Mouse (Mus musculus) megakaryocyte-erythroid progenitor cell, adult 5-6 weeks (primary cell): ENCODE data around the gene Dph7. TPM values are rescaled to one million over a fixed set of nuclear protein-coding genes. Genes with fewer than 3 reads are reported as not detected.

Source experiments
- ATAC-seq: replicated peaks from 2 replicates; pipeline ENCODE4 v1.8.0; 2016; ENCODE audit warnings: mild to moderate bottlenecking, inconsistent platforms; ENCODE audit not compliant: severe bottlenecking, poor library complexity, low FRiP score, low TSS enrichment
- total RNA-seq, 2 experiments: library from RNA; stranded (forward) in 1 of 2; stranded (reverse) in 1 of 2; fragments of 200-1000, 215-1000 nt in 1 of 2; fragments of >200 nt in 1 of 2; fragmentation: Nextera tagmentation in 1 of 2; gene quantifications; 2 replicates each; pipeline ENCODE4 v1.2.3; 2014 to 2017

The Dph7 gene
- total RNA-seq, 2 experiments from 2014 or later = 16.1 to 24.9 TPM

GRCm38 (mm10) chr2:24952537-24953055, 9.6 kb upstream of the Dph7 start:
- peak; percentile 64 for ATAC-seq

GRCm38 (mm10) chr2:24960910-24961309, 1.3 kb upstream of the Dph7 start:
- ATAC-seq = no peak

GRCm38 (mm10) chr2:24970386-24970785, 8.2 kb downstream of the Dph7 start:
- ATAC-seq = no peak

GRCm38 (mm10) chr2:24974452-24974851, 12.3 kb downstream of the Dph7 start:
- ATAC-seq = peak; percentile 29

- peak; percentile 89 for ATAC-seq
Observed at GRCm38 (mm10) chr2:24974906-24975703, 12.9 kb downstream of the Dph7 start, which contains the start of gene Mrpl41. TSS of gene Mrpl41 (minus strand) at chr2:24975098.

- ATAC-seq = peak; percentile 76
Observed at GRCm38 (mm10) chr2:24975704-24976297, 13.6 kb downstream of the Dph7 start, which contains the start of gene Pnpla7. TSS of gene Pnpla7 (plus strand) at chr2:24976033.

- peak; percentile 51 for ATAC-seq
Observed at GRCm38 (mm10) chr2:24976960-24977359, 14.8 kb downstream of the Dph7 start.

- no peak for ATAC-seq
Observed at GRCm38 (mm10) chr2:24987762-24988161, 25.6 kb downstream of the Dph7 start.

- no peak for ATAC-seq
Observed at GRCm38 (mm10) chr2:24995332-24995731, 33.1 kb downstream of the Dph7 start.

GRCm38 (mm10) chr2:24996471-24996870, 34.3 kb downstream of the Dph7 start:
- no peak for ATAC-seq

- peak; percentile 84 for ATAC-seq
Observed at GRCm38 (mm10) chr2:25000544-25001235, 38.5 kb downstream of the Dph7 start.

GRCm38 (mm10) chr2:25003946-25004786, 42.0 kb downstream of the Dph7 start:
- no peak for ATAC-seq

GRCm38 (mm10) chr2:25006767-25007166, 44.6 kb downstream of the Dph7 start:
- no peak for ATAC-seq

GRCm38 (mm10) chr2:25008250-25008649, 46.0 kb downstream of the Dph7 start:
- ATAC-seq = 0 out of 2 replicates have a peak, but pooled peaks have one; percentile 41

Other genes with a start within 250 kb of the Dph7 start
- not detected in 2 replicates for gene Cacna1b, start 199.2 kb upstream of the Dph7 start, total RNA-seq (2014; fragmentation: Nextera tagmentation)
- not detected in 2 replicates for gene Cacna1b, start 199.2 kb upstream of the Dph7 start, total RNA-seq (2017)
- gene Ehmt1, start 42.8 kb upstream of the Dph7 start, total RNA-seq (2014; fragmentation: Nextera tagmentation) = 78.3 and 81.6 TPM in 2 replicates
- gene Ehmt1, start 42.8 kb upstream of the Dph7 start, total RNA-seq (2017) = 62.9 and 107 TPM in 2 replicates
- 53.4 and 55.9 TPM in 2 replicates for gene Arrdc1, start 27.1 kb upstream of the Dph7 start, total RNA-seq (2014; fragmentation: Nextera tagmentation)
- gene Arrdc1, start 27.1 kb upstream of the Dph7 start, total RNA-seq (2017) = 38.7 and 66.0 TPM in 2 replicates
- gene Zmynd19, start 12.6 kb upstream of the Dph7 start, total RNA-seq (2014; fragmentation: Nextera tagmentation) = 34.5 and 34.9 TPM in 2 replicates
- 69.9 and 75.2 TPM in 2 replicates for gene Zmynd19, start 12.6 kb upstream of the Dph7 start, total RNA-seq (2017)
- 80.8 and 117 TPM in 2 replicates for gene Mrpl41, start 12.7 kb downstream of the Dph7 start, total RNA-seq (2014; fragmentation: Nextera tagmentation)
- 129 and 194 TPM in 2 replicates for gene Mrpl41, start 12.7 kb downstream of the Dph7 start, total RNA-seq (2017)
- 52.9 and 61.2 TPM in 2 replicates for gene Pnpla7, start 13.6 kb downstream of the Dph7 start, total RNA-seq (2014; fragmentation: Nextera tagmentation)
- 36.6 and 41.8 TPM in 2 replicates for gene Pnpla7, start 13.6 kb downstream of the Dph7 start, total RNA-seq (2017)
- 17.1 and 34.5 TPM in 2 replicates for gene Nsmf, start 92.0 kb downstream of the Dph7 start, total RNA-seq (2014; fragmentation: Nextera tagmentation)
- 5.9 and 21.1 TPM in 2 replicates for gene Nsmf, start 92.0 kb downstream of the Dph7 start, total RNA-seq (2017)
- gene Entpd8, start 117.9 kb downstream of the Dph7 start, total RNA-seq (2014; fragmentation: Nextera tagmentation) = not detected in 2 replicates
- gene Entpd8, start 117.9 kb downstream of the Dph7 start, total RNA-seq (2017) = not detected in 2 replicates
- gene Noxa1, start 132.7 kb downstream of the Dph7 start, total RNA-seq (2014; fragmentation: Nextera tagmentation) = not detected in 2 replicates
- gene Noxa1, start 132.7 kb downstream of the Dph7 start, total RNA-seq (2017) = 1.1 TPM in 1 of 2 replicates, not detected in the other
- gene Nrarp, start 218.4 kb downstream of the Dph7 start, total RNA-seq (2014; fragmentation: Nextera tagmentation) = 3.5 and 4.6 TPM in 2 replicates
- gene Nrarp, start 218.4 kb downstream of the Dph7 start, total RNA-seq (2017) = 1.3 and 2.4 TPM in 2 replicates
- 12.6 and 13.0 TPM in 2 replicates for gene Tor4a, start 234.5 kb downstream of the Dph7 start, total RNA-seq (2014; fragmentation: Nextera tagmentation)
- 8.0 and 11.8 TPM in 2 replicates for gene Tor4a, start 234.5 kb downstream of the Dph7 start, total RNA-seq (2017)
- gene Nelfb, start 249.1 kb downstream of the Dph7 start, total RNA-seq (2014; fragmentation: Nextera tagmentation) = 50.8 and 67.6 TPM in 2 replicates
- 26.4 and 28.2 TPM in 2 replicates for gene Nelfb, start 249.1 kb downstream of the Dph7 start, total RNA-seq (2017)